Mouse (Mus musculus): ENCODE data around the gene Dach1. TPM values are rescaled to one million over a fixed set of nuclear protein-coding genes. Genes with fewer than 3 reads are reported as not detected.

The Dach1 gene
- polyA plus RNA-seq, 1 experiment = 3.0 TPM

DNA sequence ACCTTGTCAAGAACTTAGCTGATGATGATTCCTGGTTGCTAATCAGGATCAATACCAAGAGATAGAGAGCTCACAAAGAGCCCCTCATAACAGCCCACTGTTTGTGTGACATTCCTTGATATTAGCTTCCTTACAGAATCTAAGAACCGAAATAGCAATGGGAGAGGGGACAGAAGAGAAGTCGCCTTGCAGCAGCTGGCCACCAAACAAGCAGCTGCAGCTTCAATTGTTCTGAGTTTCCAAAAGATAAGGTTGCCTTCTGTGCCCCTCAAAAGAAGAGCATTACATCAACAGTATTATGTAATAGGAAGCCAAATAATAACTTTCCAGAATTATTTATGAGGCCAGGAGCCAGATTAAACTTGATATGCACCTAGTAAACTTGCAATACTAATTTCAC, 120.2 kb downstream of the Dach1 start:
- TF ChIP-seq CTCF (IDR thresholded peaks at IDR 0.05; ENCODE audit: extremely low read depth, insufficient read depth, low read length) (no peak), POLR2A (IDR thresholded peaks at IDR 0.05; ENCODE audit: extremely low read depth, insufficient read depth, low read length) (no peak)
- Histone ChIP-seq H3K4me1 (ENCODE audit: control insufficient read depth, insufficient read depth, low read length) (no peaks in the 10 kb centered on the region), H3K27ac (ENCODE audit: insufficient read depth, low read length) (no peak overlapping the region), H3K4me3 (ENCODE audit: insufficient read depth, low read length) (no peak overlapping the region)

DNA sequence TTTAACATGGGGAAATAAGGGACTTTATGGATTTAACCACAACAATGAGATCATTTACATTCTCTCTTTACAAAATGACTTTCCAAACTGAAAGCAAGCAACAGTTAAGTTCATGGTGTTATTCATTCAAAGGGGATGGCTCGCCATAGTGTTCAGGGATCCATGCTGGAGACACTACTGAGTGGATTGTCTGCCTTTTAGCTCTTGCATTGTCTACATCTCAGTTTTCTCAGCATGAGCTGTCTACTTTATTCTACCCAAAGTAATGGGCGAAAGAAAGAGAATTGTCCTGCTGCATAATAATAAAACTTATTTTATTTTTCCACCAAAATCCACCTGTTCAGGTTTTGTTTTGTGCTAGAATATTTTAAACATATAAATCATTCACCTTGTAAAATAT, 121.2 kb downstream of the Dach1 start:
- no peak overlapping the region for H3K4me3 ChIP-seq (ENCODE audit: insufficient read depth, low read length)

DNA sequence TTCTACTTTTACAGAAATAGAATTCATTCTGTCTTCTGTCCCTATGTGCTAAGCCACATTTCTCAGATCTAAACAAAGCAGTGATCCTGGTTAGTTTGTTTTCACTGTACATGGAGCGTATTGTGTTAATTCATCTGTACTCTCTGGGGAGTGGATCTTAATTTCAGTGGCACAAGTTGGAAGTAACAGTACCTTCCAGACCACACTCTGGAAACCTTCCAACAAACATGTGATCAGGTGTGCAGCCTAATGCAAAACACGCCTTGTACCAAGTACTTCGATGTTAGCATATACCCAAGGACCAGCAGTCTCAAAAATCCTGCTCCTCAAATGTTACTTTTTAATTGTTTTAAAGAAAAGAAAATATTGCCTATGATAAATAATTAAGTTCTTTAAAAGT, 121.9 kb downstream of the Dach1 start:
- TF ChIP-seq POLR2A (IDR thresholded peaks at IDR 0.05; ENCODE audit: extremely low read depth, insufficient read depth, low read length) (no peak), CTCF (IDR thresholded peaks at IDR 0.05; ENCODE audit: extremely low read depth, insufficient read depth, low read length) (no peak)
- no peak overlapping the region for H3K4me3 ChIP-seq (ENCODE audit: insufficient read depth, low read length)
- no peaks in the 10 kb centered on the region for H3K4me1 ChIP-seq (ENCODE audit: control insufficient read depth, insufficient read depth, low read length)
- H3K27ac ChIP-seq (ENCODE audit: insufficient read depth, low read length) = no peak overlapping the region

More for the DNA sequence above, 121.2 kb downstream of the Dach1 start:
- TF ChIP-seq CTCF (IDR thresholded peaks at IDR 0.05; ENCODE audit: extremely low read depth, insufficient read depth, low read length) (no peak), POLR2A (IDR thresholded peaks at IDR 0.05; ENCODE audit: extremely low read depth, insufficient read depth, low read length) (no peak)
- Histone ChIP-seq H3K4me1 (ENCODE audit: control insufficient read depth, insufficient read depth, low read length) (no peaks in the 10 kb centered on the region), H3K27ac (ENCODE audit: insufficient read depth, low read length) (no peak overlapping the region)

DNA sequence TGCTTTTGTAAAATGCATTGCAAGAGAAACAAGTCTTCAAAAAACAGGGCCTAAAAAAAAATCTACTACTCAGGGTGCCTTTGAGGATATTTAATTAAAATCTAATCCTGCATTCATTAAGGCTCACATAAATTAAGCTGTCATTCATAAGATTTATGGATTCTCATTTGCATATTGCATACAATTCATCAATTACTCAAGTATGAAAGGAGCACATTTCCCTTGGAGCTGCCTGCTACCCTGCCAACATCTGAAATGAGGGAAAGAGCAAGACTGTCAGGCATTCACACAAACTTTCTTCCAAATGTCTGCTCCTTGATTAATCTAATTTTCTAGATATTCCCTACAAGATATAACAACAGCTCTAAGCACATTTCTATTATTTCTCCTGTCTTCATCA, 122.6 kb downstream of the Dach1 start:
- H3K27ac ChIP-seq (ENCODE audit: insufficient read depth, low read length) = no peak overlapping the region
- H3K4me3 ChIP-seq (ENCODE audit: insufficient read depth, low read length) = no peak overlapping the region
- no peak for TF ChIP-seq CTCF (IDR thresholded peaks at IDR 0.05; ENCODE audit: extremely low read depth, insufficient read depth, low read length)
- TF ChIP-seq POLR2A (IDR thresholded peaks at IDR 0.05; ENCODE audit: extremely low read depth, insufficient read depth, low read length) = no peak
- no peaks in the 10 kb centered on the region for H3K4me1 ChIP-seq (ENCODE audit: control insufficient read depth, insufficient read depth, low read length)

DNA sequence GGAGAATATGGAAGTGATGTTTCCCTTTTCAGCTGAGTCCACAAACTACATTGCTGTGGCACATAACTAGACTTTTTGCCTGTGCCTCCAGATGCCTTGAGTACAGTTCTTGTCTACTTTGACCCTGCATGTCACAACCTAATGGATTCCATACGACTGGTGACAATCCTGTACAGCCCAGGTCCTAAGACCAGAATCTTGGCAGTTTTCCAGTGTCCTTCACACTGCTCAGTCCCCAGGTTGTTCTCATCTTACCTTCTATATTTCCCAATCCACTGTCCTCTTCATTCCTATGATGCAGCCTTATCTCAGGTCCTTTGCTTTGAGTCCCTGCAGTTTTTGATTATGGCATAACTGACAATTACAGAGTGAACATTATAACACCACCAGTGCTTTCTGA, 131.0 kb downstream of the Dach1 start:
- H3K4me3 ChIP-seq (ENCODE audit: insufficient read depth, low read length) = no peak overlapping the region
- no peak overlapping the region for H3K27ac ChIP-seq (ENCODE audit: insufficient read depth, low read length)
- no peak for TF ChIP-seq POLR2A (IDR thresholded peaks at IDR 0.05; ENCODE audit: extremely low read depth, insufficient read depth, low read length)
- no peak for TF ChIP-seq CTCF (IDR thresholded peaks at IDR 0.05; ENCODE audit: extremely low read depth, insufficient read depth, low read length)
- H3K4me1 ChIP-seq (ENCODE audit: control insufficient read depth, insufficient read depth, low read length) = no peaks in the 10 kb centered on the region

DNA sequence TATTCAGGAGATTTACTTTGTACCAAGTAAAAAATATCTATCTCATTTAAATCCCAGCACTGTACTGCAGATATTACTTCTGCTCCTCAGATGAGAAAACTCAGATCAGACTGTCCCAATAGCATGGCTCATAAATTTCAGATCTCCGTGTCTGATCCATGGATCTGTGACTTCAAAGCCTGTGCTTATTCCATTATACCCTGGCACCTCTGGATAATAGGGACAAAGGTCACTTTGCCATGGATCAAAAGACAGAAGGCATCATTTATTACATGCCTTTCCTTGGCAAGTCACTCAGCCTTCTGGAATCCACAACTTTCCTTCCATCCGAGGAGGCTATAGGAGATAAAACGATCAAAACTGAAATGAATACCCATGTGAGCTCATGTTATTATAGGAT, 132.4 kb downstream of the Dach1 start:
- no peak for TF ChIP-seq CTCF (IDR thresholded peaks at IDR 0.05; ENCODE audit: extremely low read depth, insufficient read depth, low read length)
- TF ChIP-seq POLR2A (IDR thresholded peaks at IDR 0.05; ENCODE audit: extremely low read depth, insufficient read depth, low read length) = no peak
- no peaks in the 10 kb centered on the region for H3K4me1 ChIP-seq (ENCODE audit: control insufficient read depth, insufficient read depth, low read length)
- no peak overlapping the region for H3K4me3 ChIP-seq (ENCODE audit: insufficient read depth, low read length)
- no peak overlapping the region for H3K27ac ChIP-seq (ENCODE audit: insufficient read depth, low read length)

DNA sequence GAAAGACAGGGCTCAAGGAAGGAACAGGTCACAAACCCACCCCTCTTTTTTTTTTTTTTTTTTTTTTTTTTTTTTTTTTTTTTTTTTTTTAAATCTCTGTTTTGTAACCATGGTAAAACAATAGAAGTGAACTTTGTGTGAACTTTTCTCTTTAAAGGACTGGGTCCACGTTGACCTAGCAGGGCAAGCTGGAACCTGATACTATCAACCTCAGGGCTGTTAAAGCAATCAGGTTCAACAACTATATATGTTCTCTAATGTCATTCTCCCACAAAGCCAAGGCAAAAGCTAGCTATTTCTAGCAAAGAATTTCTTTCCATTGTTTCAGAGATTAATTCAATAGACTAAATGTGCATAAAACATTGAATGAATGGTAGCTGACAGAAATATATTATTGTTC, 134.3 kb downstream of the Dach1 start:
- no peak for TF ChIP-seq POLR2A (IDR thresholded peaks at IDR 0.05; ENCODE audit: extremely low read depth, insufficient read depth, low read length)
- TF ChIP-seq CTCF (IDR thresholded peaks at IDR 0.05; ENCODE audit: extremely low read depth, insufficient read depth, low read length) = no peak

DNA sequence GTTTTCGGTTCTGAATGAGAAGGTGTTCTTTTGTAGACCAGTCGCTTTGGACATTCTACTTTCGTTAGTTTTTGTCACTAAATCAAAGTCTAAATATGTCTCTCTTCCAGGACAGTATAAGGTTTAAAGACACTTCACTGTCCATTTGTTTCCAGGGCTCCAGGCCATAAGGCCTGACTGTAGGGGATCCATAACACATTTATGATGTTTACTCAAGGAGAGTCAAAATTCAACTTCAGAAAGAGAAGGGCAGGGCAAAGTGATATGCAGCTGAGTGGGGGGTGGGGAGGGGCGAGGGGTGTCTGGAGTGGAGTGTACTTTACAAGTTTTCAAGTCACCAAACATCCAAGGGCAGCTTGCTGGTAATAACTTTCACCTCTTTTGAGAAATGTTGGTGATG, 146.0 kb downstream of the Dach1 start:
- TF ChIP-seq POLR2A (IDR thresholded peaks at IDR 0.05; ENCODE audit: extremely low read depth, insufficient read depth, low read length) (no peak), CTCF (IDR thresholded peaks at IDR 0.05; ENCODE audit: extremely low read depth, insufficient read depth, low read length) (no peak)
- Histone ChIP-seq H3K4me1 (ENCODE audit: control insufficient read depth, insufficient read depth, low read length) (no peaks in the 10 kb centered on the region), H3K27ac (ENCODE audit: insufficient read depth, low read length) (no peak overlapping the region), H3K4me3 (ENCODE audit: insufficient read depth, low read length) (no peak overlapping the region)

More for the DNA sequence above, 134.3 kb downstream of the Dach1 start:
- Histone ChIP-seq H3K27ac (ENCODE audit: insufficient read depth, low read length) (no peak overlapping the region), H3K4me3 (ENCODE audit: insufficient read depth, low read length) (no peak overlapping the region), H3K4me1 (ENCODE audit: control insufficient read depth, insufficient read depth, low read length) (no peaks in the 10 kb centered on the region)

DNA sequence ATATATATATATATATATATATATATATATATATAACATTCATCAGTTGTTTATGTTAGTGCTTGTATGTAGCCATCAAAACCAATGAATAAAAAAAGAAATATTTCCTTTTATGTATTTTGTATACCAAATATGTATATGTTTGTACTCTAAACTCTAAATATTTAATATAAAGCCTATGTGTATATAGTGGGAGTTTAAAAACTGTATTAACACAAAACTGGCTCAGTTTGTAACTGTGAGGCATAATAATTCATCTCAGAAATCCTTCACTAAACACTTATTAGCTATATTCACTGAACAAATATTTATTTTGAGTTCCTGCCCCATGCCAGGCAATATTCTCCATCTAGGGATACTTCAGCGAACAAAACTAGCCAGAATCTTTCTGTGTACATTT, 155.5 kb downstream of the Dach1 start:
- no peak for TF ChIP-seq POLR2A (IDR thresholded peaks at IDR 0.05; ENCODE audit: extremely low read depth, insufficient read depth, low read length)
- no peak overlapping the region for H3K4me3 ChIP-seq (ENCODE audit: insufficient read depth, low read length)
- H3K4me1 ChIP-seq (ENCODE audit: control insufficient read depth, insufficient read depth, low read length) = no peaks in the 10 kb centered on the region
- H3K27ac ChIP-seq (ENCODE audit: insufficient read depth, low read length) = no peak overlapping the region

DNA sequence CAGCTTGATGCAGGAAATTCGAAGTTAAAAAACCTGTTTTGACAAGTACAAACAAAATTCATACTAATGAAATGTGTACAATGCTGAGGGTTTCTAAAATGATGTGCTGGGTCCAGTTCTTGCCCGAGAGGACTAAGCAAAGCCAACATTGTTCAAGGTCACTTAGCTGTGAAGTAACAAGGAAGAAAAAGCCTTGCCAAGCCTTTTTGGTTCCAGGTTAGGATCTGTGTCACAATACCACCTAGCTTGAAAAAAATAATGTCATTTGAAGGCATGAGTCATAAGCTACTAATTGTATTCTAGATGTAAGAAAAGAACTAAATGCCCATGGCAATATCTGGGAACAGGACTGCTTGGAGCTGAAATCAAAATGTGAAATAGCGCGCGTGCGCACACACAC, 161.1 kb downstream of the Dach1 start:
- Histone ChIP-seq H3K4me1 (ENCODE audit: control insufficient read depth, insufficient read depth, low read length) (no peaks in the 10 kb centered on the region), H3K27ac (ENCODE audit: insufficient read depth, low read length) (no peak overlapping the region), H3K4me3 (ENCODE audit: insufficient read depth, low read length) (no peak overlapping the region)
- no peak for TF ChIP-seq CTCF (IDR thresholded peaks at IDR 0.05; ENCODE audit: extremely low read depth, insufficient read depth, low read length)
- no peak for TF ChIP-seq POLR2A (IDR thresholded peaks at IDR 0.05; ENCODE audit: extremely low read depth, insufficient read depth, low read length)
